Mouse (Mus musculus): ENCODE results near the gene Sec24c.

Gene Sec24c

DNA sequence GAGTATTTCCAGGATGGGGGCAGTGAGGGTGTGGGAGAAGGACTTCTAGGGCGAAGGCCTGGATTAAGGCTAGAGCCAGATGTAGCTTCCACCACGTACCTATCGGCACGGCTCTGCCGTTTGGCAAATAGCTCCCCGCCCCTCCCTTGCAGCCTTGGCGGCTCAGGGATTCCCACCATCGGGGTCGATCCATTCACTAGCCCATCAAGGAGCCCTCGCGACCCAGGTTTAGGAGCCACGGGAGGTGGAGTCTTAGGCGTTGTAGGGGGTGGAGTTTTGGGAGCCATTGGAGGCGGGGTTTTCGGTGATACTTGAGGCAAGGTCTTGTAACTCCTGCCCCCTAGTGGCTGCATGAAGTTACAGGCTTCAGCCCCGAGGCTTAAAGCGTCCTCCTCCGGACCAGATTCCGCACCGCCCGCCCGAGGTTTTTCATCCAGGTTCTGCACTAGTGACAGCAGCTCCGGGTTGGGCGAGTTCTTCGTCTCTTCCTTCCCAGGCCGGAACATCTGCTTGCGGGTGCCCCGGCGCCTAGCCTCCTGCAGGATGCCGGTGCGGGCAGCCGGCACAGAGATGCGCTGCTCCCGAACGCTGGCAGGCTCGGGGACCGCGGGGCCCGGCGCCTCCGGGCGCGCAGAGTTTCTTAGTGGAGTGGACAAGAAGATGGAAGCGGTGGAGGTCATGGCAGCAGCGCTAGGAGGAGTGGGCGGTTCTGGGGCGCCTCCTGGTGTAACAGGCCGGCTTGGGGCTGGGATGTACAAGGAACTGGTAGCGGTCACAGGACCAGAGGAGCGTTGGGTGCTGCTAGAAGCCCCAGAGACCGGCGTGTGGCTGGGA lies 13.1 kb upstream of the Sec24c start:
- peak; percentile 97 for DNase-seq (ENCODE audit: low spot score)

DNA sequence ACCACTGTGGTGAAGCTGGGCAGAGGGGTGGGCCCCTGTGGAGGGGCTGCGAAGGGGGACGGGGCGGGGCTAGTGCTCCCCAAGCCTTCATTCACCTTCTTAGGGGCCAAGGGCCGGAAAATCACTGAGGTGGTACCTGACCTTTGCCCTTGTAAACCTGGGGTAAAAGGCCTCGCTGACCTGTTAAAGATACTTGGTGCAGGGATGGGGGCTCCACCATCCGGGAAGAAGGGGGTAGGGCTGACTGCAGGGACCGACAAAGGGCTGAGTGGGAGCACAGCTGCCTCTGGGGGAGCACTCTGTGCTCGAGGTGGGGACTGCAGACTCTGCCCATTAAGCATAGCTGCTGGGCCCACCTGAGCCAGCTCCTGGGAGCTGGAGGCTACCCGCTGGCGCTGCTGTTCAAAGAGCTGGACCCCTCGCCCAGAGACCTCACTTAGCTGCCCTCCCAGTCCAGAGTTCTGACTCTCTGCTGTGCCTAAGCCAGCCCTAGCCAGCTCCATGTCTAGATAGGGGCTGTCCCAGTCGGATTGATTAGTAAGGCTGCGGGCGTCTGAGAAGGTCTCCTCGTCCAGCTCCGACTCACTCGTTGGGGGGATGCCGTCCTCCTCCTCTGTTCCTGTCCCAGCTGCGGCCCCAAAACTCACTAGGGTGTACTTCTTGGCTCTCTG lies 12.3 kb upstream of the Sec24c start:
- peak; percentile 29 for DNase-seq (ENCODE audit: low spot score)

- no peak for DNase-seq (ENCODE audit: low spot score)
Observed at GRCm38 (mm10) chr14:20662740-20663139, 11.4 kb upstream of the Sec24c start.

DNA sequence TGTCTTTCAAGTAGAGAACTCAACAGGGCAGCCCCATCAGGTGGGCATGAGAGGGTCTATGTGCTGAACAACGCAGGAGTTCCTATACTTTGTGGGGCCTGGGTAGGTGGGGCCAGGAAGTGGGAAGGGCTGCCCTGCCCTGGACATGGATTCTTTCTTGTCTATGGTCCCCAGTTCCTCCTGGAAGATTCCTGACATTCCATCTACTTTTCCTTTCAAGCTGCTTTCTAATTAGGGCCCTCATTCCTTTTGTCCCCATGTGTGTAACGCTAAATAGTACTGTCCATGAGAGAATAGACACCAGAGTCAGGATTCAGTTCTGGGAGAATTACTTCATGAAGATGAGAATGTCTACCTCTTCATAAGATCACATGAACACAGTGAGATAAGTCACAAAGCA lies 10.5 kb upstream of the Sec24c start:
- no peak for DNase-seq (ENCODE audit: low spot score)

DNA sequence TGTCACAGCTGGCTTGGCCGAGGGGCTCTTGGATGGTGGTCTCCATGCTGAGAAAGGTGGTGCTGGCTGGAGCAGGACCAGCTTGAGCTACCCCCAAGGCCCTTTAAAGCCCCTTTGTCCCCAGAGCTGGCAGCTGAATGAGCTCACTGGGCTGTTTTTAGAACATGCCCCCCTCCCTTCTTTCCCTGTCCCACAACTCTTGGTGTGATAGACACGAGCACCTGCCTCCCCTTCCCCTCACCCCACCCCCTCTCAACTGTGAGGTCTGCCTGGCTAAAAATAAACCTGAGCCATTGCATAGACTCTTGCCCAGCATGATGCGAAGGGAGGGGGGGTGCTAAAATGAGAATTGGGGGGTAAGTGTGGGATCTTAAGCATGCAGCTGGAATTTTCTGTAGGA lies 9.7 kb upstream of the Sec24c start:
- no peak for DNase-seq (ENCODE audit: low spot score)

GRCm38 (mm10) chr14:20667469-20667868 lies 6.6 kb upstream of the Sec24c start:
- DNase-seq (ENCODE audit: low spot score) = no peak

DNA sequence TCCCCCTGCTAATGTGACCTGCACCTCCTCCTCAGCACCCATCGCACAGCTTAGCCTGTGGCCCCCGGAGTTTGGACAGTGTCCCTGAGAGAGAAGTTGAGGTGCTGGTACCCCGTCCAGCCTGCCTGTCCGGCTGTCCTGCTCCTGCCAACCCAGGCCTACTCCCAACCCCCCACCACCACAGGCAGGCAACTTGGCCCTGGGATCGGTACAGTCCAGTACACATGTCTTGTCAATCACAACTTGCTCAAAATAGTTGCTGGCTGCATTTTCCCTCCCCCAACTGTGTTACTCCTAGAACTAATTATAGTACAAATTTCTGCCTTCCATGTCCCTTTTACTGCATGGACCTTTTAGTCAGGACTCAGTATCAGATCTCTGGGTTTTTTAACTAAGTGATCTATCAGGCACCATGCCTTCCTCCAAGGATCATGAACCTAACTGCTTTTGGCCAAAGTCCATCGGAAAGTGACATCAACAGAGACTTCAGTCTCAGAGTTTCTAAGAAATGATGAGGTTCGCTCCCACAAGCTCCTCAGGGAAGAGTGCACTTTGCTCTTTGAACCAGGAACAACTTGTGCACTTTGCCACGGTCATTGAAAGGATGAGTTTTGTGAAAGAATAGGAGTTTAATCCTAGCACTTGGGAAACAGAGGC lies 5.8 kb upstream of the Sec24c start, which contains the start of gene Synpo2l:
Synpo2l (minus strand) TSS at position 201 of the 657 bp plus-strand sequence.
- no peak for DNase-seq (ENCODE audit: low spot score)

DNA sequence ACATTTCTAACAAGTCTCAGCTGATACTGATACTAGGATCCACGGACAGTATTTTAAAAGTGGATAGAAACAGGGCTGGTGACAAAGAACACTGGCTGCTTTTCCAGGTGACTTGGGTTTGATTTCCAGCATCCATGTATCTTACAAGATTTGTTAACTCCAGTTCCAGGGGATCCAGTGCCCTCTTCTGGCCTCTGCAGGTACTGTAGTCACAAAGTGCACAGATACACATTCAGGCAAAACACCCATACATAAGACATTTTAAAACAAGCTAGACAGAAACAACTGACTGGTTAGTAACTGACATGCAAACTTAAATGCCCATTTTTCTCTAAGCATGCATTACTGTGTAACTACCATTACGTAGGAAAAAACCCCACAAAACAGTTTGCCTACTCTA lies 1.1 kb upstream of the Sec24c start:
- DNase-seq (ENCODE audit: low spot score) = no peak

DNA sequence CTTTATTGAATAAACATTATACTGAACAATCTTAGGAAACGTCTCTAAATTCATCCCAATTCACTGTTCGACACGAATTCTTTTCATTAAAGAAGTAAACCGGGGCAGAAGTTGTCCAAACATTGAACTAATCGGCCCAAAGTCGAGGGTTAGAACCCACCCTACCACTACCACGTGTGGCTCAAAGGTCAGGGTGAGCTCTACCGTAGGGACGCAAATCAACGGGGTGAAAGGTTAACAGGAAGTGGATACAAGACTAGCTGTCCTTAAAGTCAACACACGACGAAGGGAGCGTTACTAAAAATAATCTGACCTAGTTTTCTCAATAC lies 409 bp upstream of the Sec24c start:
- no peak for DNase-seq (ENCODE audit: low spot score)

DNA sequence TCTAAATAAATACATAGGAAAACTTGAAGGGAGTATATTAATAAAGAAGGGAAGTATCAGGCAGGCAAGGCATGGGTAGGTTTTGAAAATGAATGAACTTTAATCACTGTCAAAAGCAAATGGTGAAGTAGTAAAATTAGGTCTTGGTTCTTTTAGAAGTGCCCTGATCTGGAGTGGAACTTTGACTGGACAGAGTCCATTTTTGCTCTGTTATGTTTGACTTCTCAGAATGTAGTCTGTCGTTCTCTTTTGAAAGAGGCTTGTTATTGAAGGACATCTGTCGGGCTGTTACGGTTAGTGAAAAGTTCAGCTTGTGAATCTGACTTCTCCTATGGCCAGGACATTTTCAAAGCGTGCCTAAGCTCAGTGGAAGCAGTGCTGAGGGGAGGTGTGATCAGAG lies 3.8 kb downstream of the Sec24c start:
- DNase-seq (ENCODE audit: low spot score) = no peak

GRCm38 (mm10) chr14:20681742-20682141 lies 7.6 kb downstream of the Sec24c start:
- no peak for DNase-seq (ENCODE audit: low spot score)

- no peak for DNase-seq (ENCODE audit: low spot score)
Observed at GRCm38 (mm10) chr14:20682498-20682897, 8.4 kb downstream of the Sec24c start.

- DNase-seq (ENCODE audit: low spot score) = no peak
Observed at GRCm38 (mm10) chr14:20686576-20686975, 12.5 kb downstream of the Sec24c start.

DNA sequence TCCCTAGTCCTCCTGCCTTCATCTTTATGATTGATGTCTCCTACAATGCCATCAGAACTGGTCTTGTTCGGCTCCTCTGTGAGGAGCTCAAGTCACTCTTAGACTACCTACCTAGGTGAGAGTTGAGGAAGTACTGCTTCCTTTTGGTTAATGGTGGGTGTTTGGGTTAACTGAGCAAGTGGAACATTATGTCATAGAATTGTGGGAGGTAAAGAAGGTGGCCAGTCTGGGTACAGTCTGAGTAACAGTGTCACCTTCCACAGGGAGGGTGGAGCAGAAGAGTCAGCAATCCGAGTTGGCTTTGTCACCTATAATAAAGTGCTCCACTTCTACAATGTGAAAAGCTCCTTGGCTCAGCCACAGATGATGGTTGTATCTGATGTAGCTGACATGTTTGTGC lies 14.9 kb downstream of the Sec24c start:
- DNase-seq (ENCODE audit: low spot score) = no peak

DNA sequence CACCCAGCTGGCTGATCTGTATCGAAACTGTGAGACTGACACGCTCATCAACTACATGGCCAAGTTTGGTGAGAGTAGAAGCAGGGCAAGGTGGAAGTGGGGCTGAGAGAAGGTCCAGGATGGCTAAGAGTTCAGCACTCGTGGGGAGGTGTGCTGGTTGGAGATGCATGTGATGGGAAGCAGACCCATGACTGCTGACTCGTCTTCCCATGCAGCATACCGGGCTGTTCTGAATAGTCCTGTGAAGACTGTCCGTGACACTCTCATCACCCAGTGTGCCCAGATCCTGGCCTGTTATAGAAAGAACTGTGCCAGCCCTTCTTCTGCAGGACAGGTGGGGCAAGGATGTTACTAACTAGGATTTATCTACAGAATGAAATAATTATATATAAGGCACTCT lies 17.7 kb downstream of the Sec24c start:
- DNase-seq (ENCODE audit: low spot score) = no peak

- no peak for DNase-seq (ENCODE audit: low spot score)
Observed at GRCm38 (mm10) chr14:20693589-20694101, 19.5 kb downstream of the Sec24c start.

DNA sequence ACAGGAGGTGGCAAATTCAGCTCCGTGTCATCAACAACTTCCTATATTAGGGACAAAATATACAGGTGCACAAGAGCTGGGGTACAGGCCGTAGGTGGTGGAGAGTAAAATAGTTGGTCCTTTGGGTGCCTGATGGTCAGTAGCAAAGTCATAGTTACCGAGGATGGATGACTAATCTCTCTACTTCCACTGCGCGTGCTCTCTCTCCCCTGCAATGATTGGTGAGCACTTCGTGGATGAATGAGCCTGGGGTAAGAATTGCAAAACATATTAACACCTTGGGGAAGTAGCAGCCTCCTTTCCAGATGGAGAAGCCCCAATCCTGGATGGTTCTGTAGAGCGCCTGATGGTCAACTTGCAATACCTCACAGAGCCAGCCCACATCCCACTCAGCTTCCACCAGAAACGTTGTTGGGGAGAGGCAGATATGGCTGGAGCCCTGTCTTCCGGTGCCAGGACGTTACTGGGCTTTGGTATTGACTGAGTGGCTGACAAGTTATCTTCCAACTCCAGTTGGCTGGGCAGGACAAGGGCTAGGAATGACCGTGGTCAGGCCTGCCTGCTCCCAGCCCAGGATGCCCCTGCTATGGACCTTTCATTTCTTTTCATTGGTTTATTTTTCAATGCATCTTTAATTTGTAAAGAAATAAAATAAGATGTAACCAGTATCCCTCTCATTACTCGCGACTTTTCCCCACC lies 20.2 kb downstream of the Sec24c start:
- DNase-seq (ENCODE audit: low spot score) = no peak

DNA sequence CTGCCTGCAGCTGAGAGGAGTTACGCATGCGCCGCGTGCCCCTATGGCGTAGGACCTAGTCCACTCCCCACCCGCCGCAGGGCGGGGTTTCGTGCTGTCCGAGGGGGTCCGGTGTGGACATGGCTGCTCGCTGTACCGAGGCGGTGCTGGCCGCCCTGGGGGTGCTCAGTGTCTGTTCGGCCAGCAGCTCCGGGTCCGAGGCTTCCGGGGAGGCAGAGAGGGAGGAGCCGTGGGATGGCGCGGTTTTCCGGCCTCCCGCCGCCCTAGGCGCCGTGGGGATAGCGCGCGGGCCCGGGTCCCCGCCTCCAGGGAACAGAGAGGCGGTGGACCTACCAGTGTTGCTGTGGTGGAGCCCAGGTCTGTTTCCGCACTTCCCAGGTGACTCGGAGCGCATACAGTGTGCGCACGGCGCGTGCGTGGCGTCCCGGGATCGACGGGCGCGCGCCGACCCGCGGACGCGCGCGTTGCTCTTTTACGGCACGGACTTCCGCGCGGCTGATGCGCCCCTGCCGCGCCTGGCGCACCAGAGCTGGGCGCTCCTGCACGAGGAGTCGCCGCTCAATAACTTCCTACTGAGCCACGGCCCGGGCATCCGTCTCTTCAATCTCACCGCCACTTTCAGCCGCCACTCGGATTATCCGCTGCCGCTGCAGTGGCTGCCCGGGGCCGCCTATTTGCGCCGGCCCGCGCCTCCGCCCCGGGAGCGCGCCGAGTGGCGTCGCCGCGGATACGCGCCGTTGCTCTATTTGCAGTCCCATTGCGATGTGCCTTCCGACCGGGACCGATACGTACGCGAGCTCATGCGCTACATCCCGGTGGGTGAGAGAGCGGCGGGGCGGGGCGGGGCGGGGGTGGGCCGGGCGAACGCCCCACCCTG lies 21.0 kb downstream of the Sec24c start, which contains the start of gene Fut11:
Fut11 (plus strand) TSS at position 85 of the 877 bp plus-strand sequence.
- peak; percentile 88 for DNase-seq (ENCODE audit: low spot score)

DNA sequence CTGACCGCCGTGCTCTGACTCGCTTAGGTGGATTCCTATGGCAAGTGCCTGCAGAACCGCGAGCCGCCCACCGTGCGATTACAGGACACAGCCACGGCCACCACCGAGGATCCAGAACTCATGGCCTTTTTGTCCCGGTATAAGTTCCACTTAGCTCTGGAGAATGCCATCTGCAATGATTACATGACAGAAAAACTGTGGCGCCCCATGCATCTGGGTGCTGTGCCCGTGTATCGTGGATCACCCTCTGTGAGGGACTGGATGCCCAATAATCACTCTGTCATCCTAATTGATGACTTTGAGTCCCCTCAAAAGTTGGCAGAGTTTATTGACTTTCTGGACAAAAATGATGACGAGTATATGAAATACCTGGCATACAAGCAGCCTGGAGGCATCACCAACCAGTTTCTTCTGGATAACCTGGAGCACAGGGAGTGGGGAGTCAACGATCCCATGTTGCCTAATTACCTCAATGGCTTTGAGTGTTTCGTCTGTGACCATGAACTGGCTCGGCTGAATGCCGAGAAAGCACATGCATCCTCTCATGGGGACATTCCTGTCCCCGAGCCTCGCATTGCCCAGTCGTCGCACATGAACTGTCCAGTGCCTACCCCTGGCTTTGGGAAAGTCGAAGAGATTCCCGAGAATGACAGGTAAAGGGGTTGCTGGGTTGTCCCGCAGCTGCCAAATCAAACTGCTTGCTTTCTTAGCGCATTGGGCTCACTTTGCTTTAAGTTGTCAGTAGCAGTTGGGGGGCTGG lies 21.8 kb downstream of the Sec24c start:
- no peak for DNase-seq (ENCODE audit: low spot score)

DNA sequence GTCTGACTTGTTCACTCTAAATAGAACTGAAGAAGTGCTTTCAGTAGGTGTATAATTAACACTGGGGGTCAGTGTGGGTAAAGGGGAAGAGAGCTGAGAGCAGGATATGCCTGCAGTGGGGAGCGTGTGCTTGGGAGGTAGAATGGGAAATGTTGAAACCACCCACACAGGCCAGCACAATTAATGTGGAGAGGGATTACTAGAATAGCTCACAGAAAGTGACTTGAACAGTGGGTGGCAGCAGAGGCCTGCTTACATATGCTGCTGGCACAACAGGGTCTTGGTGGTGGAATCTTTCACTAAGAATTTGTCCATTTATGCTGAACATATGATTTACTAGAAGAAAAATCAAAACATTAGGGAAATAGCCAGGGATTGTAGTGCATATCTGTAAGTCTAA lies 22.9 kb downstream of the Sec24c start:
- peak; percentile 70 for DNase-seq (ENCODE audit: low spot score)

Data from layer of hippocampus, adult 11-12 months (tissue).